Mouse (Mus musculus) adipocyte (in vitro differentiated cells): ENCODE data around the gene Syne2.

Source experiments
- DNase-seq: peaks from one replicate; pipeline ENCODE4 v3.0.0-alpha.2; 2016; ENCODE audit warnings: low spot score

The Syne2 gene

GRCm38 (mm10) chr12:75866419-75867373, 48.8 kb downstream of the Syne2 start:
- DNase-seq, result no peak

- no peak for DNase-seq
Measured at GRCm38 (mm10) chr12:75873546-75874235, 55.8 kb downstream of the Syne2 start.

- DNase-seq, result no peak
Measured at GRCm38 (mm10) chr12:75874287-75874994, 56.5 kb downstream of the Syne2 start.

GRCm38 (mm10) chr12:75879636-75880317, 61.8 kb downstream of the Syne2 start:
- no peak for DNase-seq

GRCm38 (mm10) chr12:75881554-75881953, 63.6 kb downstream of the Syne2 start:
- no peak for DNase-seq

- no peak for DNase-seq
Measured at GRCm38 (mm10) chr12:75886161-75886560, 68.2 kb downstream of the Syne2 start.

- no peak for DNase-seq
Measured at GRCm38 (mm10) chr12:75886946-75887345, 69.0 kb downstream of the Syne2 start.

GRCm38 (mm10) chr12:75888721-75889120, 70.8 kb downstream of the Syne2 start:
- DNase-seq, result no peak

- no peak for DNase-seq
Measured at GRCm38 (mm10) chr12:75891206-75891605, 73.3 kb downstream of the Syne2 start.

- DNase-seq, result peak; percentile 31
Measured at GRCm38 (mm10) chr12:75893392-75893791, 75.5 kb downstream of the Syne2 start.

GRCm38 (mm10) chr12:75894316-75894997, 76.5 kb downstream of the Syne2 start:
- DNase-seq, result no peak

- DNase-seq, result no peak
Measured at GRCm38 (mm10) chr12:75894998-75895331, 77.0 kb downstream of the Syne2 start.

GRCm38 (mm10) chr12:75897793-75898192, 79.9 kb downstream of the Syne2 start:
- DNase-seq, result peak; percentile 54

- DNase-seq, result no peak
Measured at GRCm38 (mm10) chr12:75901721-75902120, 83.8 kb downstream of the Syne2 start.

GRCm38 (mm10) chr12:75904068-75904467, 86.1 kb downstream of the Syne2 start:
- DNase-seq, result no peak

GRCm38 (mm10) chr12:75905304-75905703, 87.4 kb downstream of the Syne2 start:
- DNase-seq, result no peak

GRCm38 (mm10) chr12:75908466-75908865, 90.5 kb downstream of the Syne2 start:
- peak; percentile 44 for DNase-seq

- peak; percentile 57 for DNase-seq
Measured at GRCm38 (mm10) chr12:75915694-75916093, 97.8 kb downstream of the Syne2 start.

GRCm38 (mm10) chr12:75918415-75918814, 100.5 kb downstream of the Syne2 start:
- no peak for DNase-seq

- DNase-seq, result peak; percentile 10
Measured at GRCm38 (mm10) chr12:75918914-75919313, 101.0 kb downstream of the Syne2 start.

GRCm38 (mm10) chr12:75922900-75923299, 105.0 kb downstream of the Syne2 start:
- DNase-seq, result no peak
